Mouse (Mus musculus) spleen, adult 2 months (tissue): ENCODE data around the gene Ufsp1.

Experiments used
- CTCF ChIP-seq: fragments of 200-500 bp; IDR thresholded peaks from 2 replicates; pipeline ENCODE4 v1.5.1; 2011; ENCODE audit warnings: mild to moderate bottlenecking, inconsistent platforms; ENCODE audit not compliant: insufficient read depth, insufficient read length, insufficient replicate concordance; ENCODE audit errors: extremely low read depth
- POLR2A ChIP-seq: fragments of 200-500 bp; IDR thresholded peaks from 2 replicates; pipeline ENCODE4 v1.6.1; 2011; ENCODE audit warnings: low read depth, low read length, inconsistent platforms

DNA sequence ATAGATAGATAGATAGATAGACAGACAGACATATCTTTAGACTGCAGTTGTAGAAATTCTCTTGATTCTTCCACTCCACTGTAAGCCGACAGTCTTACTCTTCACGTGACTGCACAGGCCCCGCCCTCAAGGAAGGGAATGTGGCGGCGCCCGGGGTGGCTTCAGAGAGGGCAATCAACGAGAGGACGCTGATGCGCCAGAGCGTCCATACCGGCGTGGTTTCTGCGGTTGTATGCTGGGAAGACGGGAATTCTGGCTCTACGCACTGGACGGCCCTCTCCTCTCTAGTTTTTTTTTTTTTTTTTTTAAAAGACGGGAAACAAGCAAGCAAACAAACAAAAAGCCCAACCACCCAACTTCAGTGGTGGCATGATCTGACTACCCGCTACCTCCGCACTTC, 43.8 kb downstream of the Ufsp1 start:
- TF ChIP-seq POLR2A: no peak; the same call in 1 of the 2 replicates
- TF ChIP-seq CTCF: no peak
